Mouse (Mus musculus): ENCODE results near the gene Dcaf5. TPM values are rescaled to one million over a fixed set of nuclear protein-coding genes. Genes with fewer than 3 reads are reported as not detected.

Dcaf5 gene
- total RNA-seq, 2 experiments from 2014 or later = 78.0 to 78.9 TPM

GRCm38 (mm10) chr12:80427683-80428082, 8.7 kb downstream of the Dcaf5 start:
- intact Hi-C loops (cut with DNase I) = no loop called here
- DNase-seq (ENCODE audit: low spot score in 2 of 2) = no peak

GRCm38 (mm10) chr12:80415100-80415499, 21.3 kb downstream of the Dcaf5 start:
- intact Hi-C loops (cut with DNase I) = no loop called here
- DNase-seq (ENCODE audit: low spot score in 2 of 2) = no peak

- intact Hi-C loops (cut with DNase I) = no loop called here
- DNase-seq (ENCODE audit: low spot score in 2 of 2) = no peak
Observed at GRCm38 (mm10) chr12:80410855-80411254, 25.5 kb downstream of the Dcaf5 start.

GRCm38 (mm10) chr12:80407824-80408223, 28.6 kb downstream of the Dcaf5 start:
- peak; percentile 34 to 58 for DNase-seq (ENCODE audit: low spot score in 2 of 2)
- intact Hi-C loops (cut with DNase I) = no loop called here

- DNase-seq (ENCODE audit: low spot score in 2 of 2) = peak; percentile 57 to 59
- intact Hi-C loops (cut with DNase I) = no loop called here
Observed at GRCm38 (mm10) chr12:80406650-80407049, 29.8 kb downstream of the Dcaf5 start.

GRCm38 (mm10) chr12:80404139-80404538, 32.3 kb downstream of the Dcaf5 start:
- intact Hi-C loops (cut with DNase I) = no loop called here
- no peak for DNase-seq (ENCODE audit: low spot score in 2 of 2)

- no peak for DNase-seq (ENCODE audit: low spot score in 2 of 2)
- intact Hi-C loops (cut with DNase I) = no loop called here
Observed at GRCm38 (mm10) chr12:80399147-80399546, 37.3 kb downstream of the Dcaf5 start.

GRCm38 (mm10) chr12:80396397-80396796, 40.0 kb downstream of the Dcaf5 start:
- intact Hi-C loops (cut with DNase I) = no loop called here
- no peak for DNase-seq (ENCODE audit: low spot score in 2 of 2)

GRCm38 (mm10) chr12:80395270-80395669, 41.1 kb downstream of the Dcaf5 start:
- DNase-seq (ENCODE audit: low spot score in 2 of 2) = peak in 1 of 2 experiments; percentile 31
- intact Hi-C loops (cut with DNase I) = no loop called here

- DNase-seq (ENCODE audit: low spot score in 2 of 2) = no peak
- intact Hi-C loops (cut with DNase I) = no loop called here
Observed at GRCm38 (mm10) chr12:80394045-80394444, 42.4 kb downstream of the Dcaf5 start.

GRCm38 (mm10) chr12:80389448-80389847, 47.0 kb downstream of the Dcaf5 start:
- peak in 1 of 2 experiments; percentile 46 for DNase-seq (ENCODE audit: low spot score in 2 of 2)
- intact Hi-C loops (cut with DNase I) = loop anchor here (5.0 kb wide), 2 partner anchors 192 to 232 kb away; no protein-coding TSS in a partner anchor

- intact Hi-C loops (cut with DNase I) = loop anchor here (5.0 kb wide), 2 partner anchors 190 to 230 kb away; no protein-coding TSS in a partner anchor
- DNase-seq (ENCODE audit: low spot score in 2 of 2) = peak; percentile 44 to 77
Observed at GRCm38 (mm10) chr12:80387326-80387725, 49.1 kb downstream of the Dcaf5 start.

GRCm38 (mm10) chr12:80385361-80385760, 51.0 kb downstream of the Dcaf5 start:
- no peak for DNase-seq (ENCODE audit: low spot score in 2 of 2)
- intact Hi-C loops (cut with DNase I) = loop anchor here (5.0 kb wide), 2 partner anchors 188 to 228 kb away; no protein-coding TSS in a partner anchor

- intact Hi-C loops (cut with DNase I) = no loop called here
- no peak for DNase-seq (ENCODE audit: low spot score in 2 of 2)
Observed at GRCm38 (mm10) chr12:80383478-80383877, 52.9 kb downstream of the Dcaf5 start.

GRCm38 (mm10) chr12:80382794-80383193, 53.6 kb downstream of the Dcaf5 start:
- DNase-seq (ENCODE audit: low spot score in 2 of 2) = no peak

GRCm38 (mm10) chr12:80379831-80380457, 56.5 kb downstream of the Dcaf5 start:
- DNase-seq (ENCODE audit: low spot score in 2 of 2) = peak in 1 of 2 experiments; percentile 37
- intact Hi-C loops (cut with DNase I) = loop anchor here (5.0 kb wide), 1 partner anchor 123 kb away; no protein-coding TSS in a partner anchor

More at GRCm38 (mm10) chr12:80382794-80383193, 53.6 kb downstream of the Dcaf5 start:
- intact Hi-C loops (cut with DNase I) = no loop called here

- intact Hi-C loops (cut with DNase I) = loop anchor here (5.0 kb wide), 1 partner anchor 122 kb away; no protein-coding TSS in a partner anchor
- DNase-seq (ENCODE audit: low spot score in 2 of 2) = no peak
Observed at GRCm38 (mm10) chr12:80379393-80379792, 57.0 kb downstream of the Dcaf5 start.

GRCm38 (mm10) chr12:80377604-80378003, 58.8 kb downstream of the Dcaf5 start:
- DNase-seq (ENCODE audit: low spot score in 2 of 2) = peak in 1 of 2 experiments; percentile 59
- intact Hi-C loops (cut with DNase I) = loop anchor here (5.0 kb wide), 1 partner anchor 120 kb away; no protein-coding TSS in a partner anchor

- intact Hi-C loops (cut with DNase I) = loop anchor here (5.0 kb wide), 1 partner anchor 118 kb away; no protein-coding TSS in a partner anchor
- no peak for DNase-seq (ENCODE audit: low spot score in 2 of 2)
Observed at GRCm38 (mm10) chr12:80375721-80376120, 60.7 kb downstream of the Dcaf5 start.

GRCm38 (mm10) chr12:80374736-80375135, 61.7 kb downstream of the Dcaf5 start:
- DNase-seq (ENCODE audit: low spot score in 2 of 2) = no peak
- intact Hi-C loops (cut with DNase I) = loop anchor here (5.0 kb wide), 1 partner anchor 117 kb away; no protein-coding TSS in a partner anchor

- intact Hi-C loops (cut with DNase I) = no loop called here
Observed at GRCm38 (mm10) chr12:80372946-80373345, 63.5 kb downstream of the Dcaf5 start.

More at GRCm38 (mm10) chr12:80372946-80373345, 63.5 kb downstream of the Dcaf5 start:
- no peak for DNase-seq (ENCODE audit: low spot score in 2 of 2)

Data from left cerebral cortex, postnatal 14 days (tissue).